Mouse (Mus musculus) 3134 (cell line): ENCODE measurements at regions not wholly inside any gene's neighbourhood (a gene's known extent, or its start where the extent isn't known, plus 50 kb on each side); places are given as distances from the start of the nearest gene placed in this dataset.

Experiments used
- DNase-seq: peaks from one replicate; pipeline ENCODE4 v3.0.0-alpha.2; 2011; ENCODE audit warnings: low spot score; ENCODE audit not compliant: insufficient read length; ENCODE audit errors: extremely low read depth

- no peak for DNase-seq
Measured at GRCm38 (mm10) chr13:79057424-79057823, 857.9 kb upstream of the Nr2f1 start.

- DNase-seq = no peak
Measured at GRCm38 (mm10) chr13:79054481-79054880, 854.9 kb upstream of the Nr2f1 start.

- DNase-seq = no peak
Measured at GRCm38 (mm10) chr13:79053428-79053827, 853.9 kb upstream of the Nr2f1 start.

GRCm38 (mm10) chr13:79047240-79047639 lies 847.7 kb upstream of the Nr2f1 start:
- DNase-seq = no peak

- no peak for DNase-seq
Measured at GRCm38 (mm10) chr13:79044657-79045056, 845.1 kb upstream of the Nr2f1 start.

- DNase-seq = no peak
Measured at GRCm38 (mm10) chr13:79037883-79038282, 838.3 kb upstream of the Nr2f1 start.

DNA sequence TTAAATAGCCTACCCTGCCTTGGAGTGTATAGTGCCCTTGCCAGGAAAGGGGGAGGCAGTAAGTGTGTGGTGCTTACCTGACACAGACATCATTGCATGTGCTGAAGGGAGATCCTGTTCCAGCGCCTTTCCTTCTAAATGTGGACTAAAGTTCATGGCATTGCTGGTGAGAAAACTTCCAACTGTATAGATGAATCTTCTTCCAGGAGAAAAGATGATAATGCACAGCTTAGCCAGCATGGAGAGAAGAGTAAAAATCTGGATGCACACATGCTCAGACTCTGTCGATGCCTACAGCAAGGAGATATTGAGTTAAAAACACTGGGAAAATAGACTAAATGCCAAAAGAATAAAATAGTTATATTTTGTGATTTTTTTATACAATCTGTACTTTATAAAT lies 835.7 kb upstream of the Nr2f1 start:
- no peak for DNase-seq

GRCm38 (mm10) chr13:79029974-79030373 lies 830.4 kb upstream of the Nr2f1 start:
- DNase-seq = peak; percentile 14

GRCm38 (mm10) chr13:79027877-79028760 lies 828.6 kb upstream of the Nr2f1 start:
- peak; percentile 3 for DNase-seq

- no peak for DNase-seq
Measured at GRCm38 (mm10) chr13:79025645-79026044, 826.1 kb upstream of the Nr2f1 start.

- no peak for DNase-seq
Measured at GRCm38 (mm10) chr13:79018051-79018450, 818.5 kb upstream of the Nr2f1 start.

DNA sequence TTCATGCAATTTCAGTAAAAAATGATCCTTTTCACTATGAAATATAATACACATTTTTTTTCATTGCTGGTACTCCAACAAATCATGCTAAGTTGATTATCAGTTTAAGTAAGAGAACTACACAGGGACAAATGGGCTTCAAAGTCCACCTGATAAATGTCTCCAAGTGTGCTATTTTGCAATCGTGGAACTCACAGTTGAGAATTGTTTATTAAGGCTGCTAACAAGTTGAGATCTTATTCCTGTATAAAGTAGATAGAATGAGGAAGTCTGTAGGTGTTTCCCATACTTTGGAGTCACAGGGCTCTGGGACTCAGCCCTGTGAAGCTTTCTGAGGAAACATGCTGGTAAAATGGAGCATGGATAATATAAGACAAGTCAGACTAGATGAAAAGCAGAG lies 803.8 kb upstream of the Nr2f1 start:
- DNase-seq = no peak

DNA sequence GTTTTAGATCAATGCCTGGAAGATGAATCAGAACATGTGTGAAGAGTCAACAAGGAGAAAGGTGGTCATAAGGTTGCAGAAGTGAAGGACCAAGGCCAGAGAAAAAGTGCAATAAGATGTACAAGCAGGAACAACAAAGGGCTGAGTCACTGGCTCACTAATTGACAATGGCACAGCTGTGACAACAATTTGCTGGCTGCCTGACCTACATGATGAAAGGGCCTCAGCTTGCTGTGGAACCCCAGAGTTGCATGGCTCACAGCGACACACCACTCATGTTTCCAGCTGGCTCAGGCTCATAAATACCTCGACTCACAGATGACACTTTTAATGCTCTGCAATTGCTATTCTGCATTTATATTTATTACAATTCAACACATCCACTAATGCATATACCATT lies 799.3 kb upstream of the Nr2f1 start:
- DNase-seq = no peak

- no peak for DNase-seq
Measured at GRCm38 (mm10) chr13:78992326-78992725, 792.8 kb upstream of the Nr2f1 start.

GRCm38 (mm10) chr13:78985921-78986320 lies 786.4 kb upstream of the Nr2f1 start:
- DNase-seq = no peak

DNA sequence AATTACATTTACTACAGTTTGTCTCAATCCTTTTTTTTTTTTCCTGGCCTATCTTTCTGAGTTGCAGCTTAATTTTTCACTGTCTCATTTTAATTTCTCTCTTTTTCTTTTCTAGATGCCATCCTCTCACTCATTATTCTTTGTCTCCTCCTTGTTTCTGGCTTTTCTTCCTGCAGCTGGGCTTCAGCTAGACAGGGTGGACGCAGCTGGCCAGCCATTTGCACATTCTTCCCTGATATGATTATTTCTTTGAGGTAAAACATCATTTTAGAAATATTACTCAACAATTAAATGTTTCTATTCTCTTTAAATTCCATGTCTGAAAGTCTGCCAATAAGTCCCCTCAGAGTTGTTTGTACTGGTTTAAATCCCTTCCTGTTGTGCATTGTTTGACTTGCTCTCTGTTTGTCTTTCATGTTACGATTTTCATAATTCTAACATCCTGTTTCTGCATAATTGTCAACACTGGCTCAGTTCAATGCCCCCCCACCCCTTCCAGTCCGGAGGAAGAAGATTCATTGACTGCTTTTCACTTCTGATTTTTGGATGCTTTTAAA lies 777.7 kb upstream of the Nr2f1 start:
- no peak for DNase-seq

GRCm38 (mm10) chr13:78938351-78938741 lies 738.8 kb upstream of the Nr2f1 start:
- no peak for DNase-seq

GRCm38 (mm10) chr13:78937389-78938350 lies 738.1 kb upstream of the Nr2f1 start:
- no peak for DNase-seq

GRCm38 (mm10) chr13:78935990-78936650 lies 736.6 kb upstream of the Nr2f1 start:
- DNase-seq = no peak

DNA sequence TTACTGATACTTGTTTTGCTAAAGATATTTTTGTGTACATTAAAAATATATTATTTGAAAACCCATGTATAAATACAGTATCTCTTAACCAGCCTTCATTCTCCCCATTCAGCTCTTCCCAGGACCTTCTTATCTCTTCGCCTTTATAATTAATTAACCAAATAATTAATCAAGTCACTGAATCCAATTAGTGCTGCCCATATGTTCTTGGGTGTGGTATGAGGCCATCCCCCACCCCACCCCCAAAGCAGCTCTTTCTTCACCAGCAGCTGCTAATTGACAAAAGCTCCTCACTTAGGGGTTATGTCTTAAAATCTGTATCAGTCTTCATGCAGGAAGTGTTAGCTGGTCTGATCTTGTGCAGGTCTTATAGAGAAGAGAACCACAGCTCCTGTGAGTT lies 728.8 kb upstream of the Nr2f1 start:
- no peak for DNase-seq

DNA sequence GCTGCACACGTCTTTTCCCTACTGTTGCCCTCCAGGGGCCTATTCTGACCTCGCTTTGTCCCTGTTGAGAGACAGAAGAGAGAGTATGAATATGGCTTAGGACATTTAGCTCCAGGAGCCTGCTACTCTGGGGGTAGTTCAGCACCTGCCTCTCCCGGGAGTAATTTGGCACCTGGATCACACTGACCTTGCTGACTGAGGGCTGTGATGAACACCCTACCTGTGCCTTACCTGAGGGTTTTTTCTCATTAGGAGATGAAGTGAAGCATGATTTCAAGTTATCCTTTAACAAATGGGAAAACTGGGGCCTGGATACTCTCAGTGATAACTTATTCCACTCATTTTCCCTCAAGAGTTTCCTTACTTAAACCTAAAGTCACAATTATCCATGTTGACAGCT lies 721.2 kb upstream of the Nr2f1 start:
- no peak for DNase-seq
